Mouse (Mus musculus): ENCODE measurements at regions not wholly inside any gene's neighbourhood (a gene's known extent, or its start where the extent isn't known, plus 50 kb on each side); places are given as distances from the start of the nearest gene placed in this dataset.
A peak's percentile ranks its signal among the peaks of the same experiment; 100 is the strongest.

GRCm38 (mm10) chr16:64682360-64682759 is 80.2 kb upstream of the Csnka2ip start:
- DNase-seq (ENCODE audit: low read depth, low spot score) = no peak

DNA sequence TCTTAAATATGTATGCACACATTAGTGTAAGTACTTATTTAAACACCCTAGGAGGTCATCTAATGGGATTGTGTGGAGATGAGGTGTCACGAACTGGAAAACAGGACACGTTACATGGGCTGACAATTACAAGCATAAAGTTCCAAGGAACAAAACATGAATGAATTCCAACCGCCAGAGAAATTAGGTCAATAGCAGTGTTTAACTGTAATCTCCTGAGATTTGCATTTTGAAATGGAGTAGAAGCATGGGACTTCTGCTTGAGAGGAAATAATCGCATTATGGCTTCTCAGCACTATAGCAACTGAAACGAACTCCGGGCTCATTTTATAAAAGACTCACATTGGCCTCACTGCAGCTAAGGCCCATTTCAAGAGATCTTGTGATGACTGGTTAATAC is 79.7 kb upstream of the Csnka2ip start:
- DNase-seq (ENCODE audit: low read depth, low spot score) = no peak

DNA sequence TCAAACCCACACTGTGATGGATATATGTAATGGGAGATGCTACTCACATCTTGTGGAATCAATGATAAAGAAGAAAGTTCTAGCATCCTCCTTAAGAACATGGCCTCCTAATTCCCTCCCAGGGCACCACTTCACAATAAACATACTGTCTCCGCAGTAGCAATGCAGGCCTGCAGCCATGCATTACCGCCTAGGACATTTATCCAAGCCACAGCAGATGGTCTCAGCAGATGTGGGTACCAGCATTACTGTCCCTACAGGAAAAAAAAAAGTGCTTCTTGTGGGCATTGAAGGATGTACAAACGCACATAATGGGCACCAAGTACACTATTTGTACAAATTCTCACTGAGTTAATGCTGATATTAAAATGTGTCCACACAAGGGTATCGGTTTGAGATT is 78.6 kb upstream of the Csnka2ip start:
- no peak for DNase-seq (ENCODE audit: low read depth, low spot score)

DNA sequence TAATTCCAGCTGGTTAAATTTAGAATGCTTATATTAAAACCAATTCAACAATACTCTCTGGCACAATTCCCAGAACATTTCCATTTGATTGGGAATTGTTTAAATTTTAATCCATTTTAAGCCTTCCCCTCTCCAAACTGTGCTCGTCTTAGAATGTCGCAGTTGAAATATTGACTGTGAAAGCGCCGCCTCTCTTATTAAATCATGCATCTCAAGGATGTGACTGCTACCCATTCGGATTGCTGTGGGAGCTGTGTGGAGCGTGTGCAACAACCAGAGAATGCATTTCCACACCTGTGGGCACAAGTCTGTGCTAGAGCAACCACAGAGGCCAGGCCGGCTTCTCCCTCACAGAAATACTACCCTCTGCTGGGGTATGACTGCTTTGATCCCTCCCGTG is 75.1 kb upstream of the Csnka2ip start:
- DNase-seq (ENCODE audit: low read depth, low spot score) = peak; percentile 30

DNA sequence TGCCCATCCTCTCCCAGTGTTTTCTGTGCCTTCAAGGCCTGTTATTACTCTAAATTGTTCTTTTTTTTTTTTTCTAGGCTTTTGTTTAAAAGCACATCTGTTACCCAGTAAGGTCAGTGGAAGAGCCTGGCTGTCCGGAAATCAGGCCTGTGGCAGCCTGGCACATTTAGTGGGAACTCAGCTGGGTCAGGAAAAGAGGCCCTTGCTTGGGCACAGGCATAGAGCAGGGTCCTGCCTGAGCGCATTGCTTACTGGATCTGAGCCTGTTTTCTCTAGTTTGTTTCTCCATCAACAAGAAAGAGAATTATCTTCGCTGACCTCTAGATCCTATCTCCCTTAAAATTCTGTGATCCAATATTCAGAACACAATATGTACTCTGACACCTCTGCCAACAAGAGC is 74.7 kb upstream of the Csnka2ip start:
- DNase-seq (ENCODE audit: low read depth, low spot score) = no peak

DNA sequence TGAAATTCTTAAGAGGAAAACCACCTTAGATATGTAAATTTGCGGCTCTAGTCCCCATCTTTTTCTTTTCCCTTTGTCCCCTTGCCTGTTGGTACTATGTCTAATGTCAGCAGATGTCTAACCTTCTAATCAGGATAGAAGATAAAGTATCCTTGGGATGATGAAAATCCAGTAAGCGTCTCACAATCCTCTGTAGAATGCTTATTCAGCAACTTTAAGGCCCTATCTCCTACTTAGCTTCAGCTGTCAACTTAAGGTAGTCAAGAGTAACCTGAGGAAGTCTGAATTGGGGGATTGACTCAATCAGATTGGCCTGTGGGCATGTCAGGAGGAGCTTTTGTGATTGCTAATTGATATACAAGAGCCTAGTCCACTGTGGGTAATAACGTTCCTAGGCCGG is 64.7 kb upstream of the Csnka2ip start:
- DNase-seq (ENCODE audit: low read depth, low spot score) = no peak
